Mouse (Mus musculus): Measurements from ENCODE around the gene Camk2n1. TPM values are rescaled to one million over a fixed set of nuclear protein-coding genes. Genes with fewer than 3 reads are reported as not detected.
"Not testable (repeated sequence)": the region's sequence is repeated elsewhere in the genome, so short reads cannot be mapped to it uniquely, and the experiment has no call there.

Camk2n1 gene
- polyA plus RNA-seq, 1 experiment from 2014 or later = 2.5 TPM

DNA sequence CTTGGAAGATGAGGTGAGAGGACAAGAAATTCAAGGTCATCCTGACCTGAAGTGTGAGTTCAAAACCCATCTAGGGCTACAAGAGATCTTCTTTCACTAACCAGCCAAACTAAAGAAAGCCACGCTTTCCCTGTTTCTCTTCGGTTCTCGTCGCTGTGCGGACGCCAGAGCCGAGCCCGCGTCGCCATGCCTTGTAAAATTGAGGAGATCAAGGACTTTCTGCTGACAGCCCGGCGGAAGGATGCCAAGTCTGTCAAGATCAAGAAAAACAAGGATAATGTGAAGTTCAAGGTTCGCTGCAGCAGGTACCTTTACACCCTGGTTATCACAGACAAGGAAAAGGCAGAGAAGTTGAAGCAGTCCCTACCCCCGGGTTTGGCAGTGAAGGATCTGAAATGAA, 28.5 kb upstream of the Camk2n1 start:
- not testable (repeated sequence) for H3K9me3 ChIP-seq; ATAC-seq (ENCODE audit: insufficient number of reproducible peaks, insufficient read depth, low FRiP score, low TSS enrichment); H3K4me3 ChIP-seq; H3K4me2 ChIP-seq (replicated peaks); H3K4me1 ChIP-seq; H3K36me3 ChIP-seq; H3K27ac ChIP-seq; H3K9ac ChIP-seq
- peaks cover 10% of the 10 kb centered on the region; the same call in 1 of the 2 replicates for H3K27me3 ChIP-seq
- WGBS = 87% methylated on average over 14 of the region's 14 CpGs

GRCm38 (mm10) chr4:138426778-138427705, 27.1 kb upstream of the Camk2n1 start:
- Histone ChIP-seq H3K27ac (no peak overlapping the region), H3K36me3 (no peaks in the 10 kb centered on the region), H3K9ac (no peak overlapping the region), H3K9me3 (no peaks in the 10 kb centered on the region), H3K27me3 (0 out of 2 replicates have a peak, but pooled peaks cover 5% of the 10 kb centered on the region), H3K4me3 (no peak overlapping the region), H3K4me2 (replicated peaks) (0 out of 2 replicates have a peak overlapping the region, but pooled peaks have one; percentile 1), H3K4me1 (no peaks in the 10 kb centered on the region)
- ATAC-seq (ENCODE audit: insufficient number of reproducible peaks, insufficient read depth, low FRiP score, low TSS enrichment) = no peak
- WGBS = 40% methylated on average over 22 of the region's 22 CpGs

- no peak overlapping the region for H3K27ac ChIP-seq
- H3K9me3 ChIP-seq = no peaks in the 10 kb centered on the region
- WGBS = 38% methylated on average over 3 of the region's 3 CpGs
- H3K4me3 ChIP-seq = no peak overlapping the region
- 0 out of 2 replicates have a peak, but pooled peaks cover 9% of the 10 kb centered on the region for H3K27me3 ChIP-seq
- ATAC-seq (ENCODE audit: insufficient number of reproducible peaks, insufficient read depth, low FRiP score, low TSS enrichment) = no peak
- H3K36me3 ChIP-seq = no peaks in the 10 kb centered on the region
- no peak overlapping the region for H3K9ac ChIP-seq
- H3K4me2 ChIP-seq (replicated peaks) = no peak overlapping the region
- H3K4me1 ChIP-seq = no peaks in the 10 kb centered on the region
These were observed 24.3 kb upstream of the Camk2n1 start for GRCm38 (mm10) chr4:138429778-138430177.

DNA sequence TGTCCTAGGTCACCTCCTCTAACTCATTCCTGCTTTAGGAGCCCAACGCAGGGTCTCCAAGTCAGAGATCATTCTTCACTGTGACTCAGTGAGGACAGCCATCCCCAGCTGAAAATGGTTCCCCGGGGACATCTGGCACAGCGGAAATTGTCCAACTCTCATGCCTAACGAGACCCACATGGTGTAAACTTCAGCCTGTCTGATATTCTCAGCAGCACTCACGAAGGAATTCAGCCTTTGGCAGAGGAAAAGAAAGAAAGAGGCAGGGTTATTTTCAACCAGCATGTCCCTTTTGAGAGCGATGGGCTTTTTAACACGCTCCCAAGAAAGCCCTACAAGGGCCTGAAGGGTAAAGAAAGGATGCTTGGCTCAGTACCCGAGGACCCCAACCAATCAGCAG, 22.8 kb upstream of the Camk2n1 start:
- Histone ChIP-seq H3K9ac (no peak overlapping the region), H3K27ac (no peak overlapping the region), H3K9me3 (no peaks in the 10 kb centered on the region), H3K4me3 (no peak overlapping the region), H3K36me3 (peaks cover 4% of the 10 kb centered on the region; the same call in 1 of the 2 replicates), H3K4me2 (replicated peaks) (no peak overlapping the region), H3K27me3 (0 out of 2 replicates have a peak, but pooled peaks cover 9% of the 10 kb centered on the region), H3K4me1 (peaks cover 7% of the 10 kb centered on the region)
- ATAC-seq (ENCODE audit: insufficient number of reproducible peaks, insufficient read depth, low FRiP score, low TSS enrichment) = no peak
- 38% methylated on average over 8 of the region's 8 CpGs for WGBS

- 1% methylated on average over 64 of the region's 64 CpGs for whole genome bisulfite sequencing
These were observed 19.5 kb upstream of the Camk2n1 start, which contains the start of gene Mul1 for GRCm38 (mm10) chr4:138434347-138435316. Gene Mul1, plus strand, starts transcription at chr4:138434671.

GRCm38 (mm10) chr4:138440062-138440461, 14.1 kb upstream of the Camk2n1 start:
- 68% methylated on average over 3 of the region's 3 CpGs for WGBS
- Histone ChIP-seq H3K4me3 (no peak overlapping the region), H3K9ac (no peak overlapping the region), H3K4me1 (peaks cover 6% of the 10 kb centered on the region), H3K4me2 (replicated peaks) (no peak overlapping the region), H3K27ac (no peak overlapping the region), H3K9me3 (no peaks in the 10 kb centered on the region), H3K27me3 (peaks cover 4% of the 10 kb centered on the region; the same call in 1 of the 2 replicates), H3K36me3 (peaks cover 55% of the 10 kb centered on the region)
- no peak for ATAC-seq (ENCODE audit: insufficient number of reproducible peaks, insufficient read depth, low FRiP score, low TSS enrichment)

More at GRCm38 (mm10) chr4:138434347-138435316, 19.5 kb upstream of the Camk2n1 start, which contains the start of gene Mul1:
- peaks cover 7% of the 10 kb centered on the region for H3K4me1 ChIP-seq
- H3K4me2 ChIP-seq (replicated peaks) = peak within 1 kb of the TSS; percentile 91
- H3K36me3 ChIP-seq = peaks cover 31% of the 10 kb centered on the region
- H3K9ac ChIP-seq = peak within 1 kb of the TSS; percentile 84
- no peaks in the 10 kb centered on the region for H3K9me3 ChIP-seq
- H3K27ac ChIP-seq = no peak within 1 kb of the TSS
- ATAC-seq (ENCODE audit: insufficient number of reproducible peaks, insufficient read depth, low FRiP score, low TSS enrichment) = peak; percentile 67
- peak within 1 kb of the TSS; percentile 89 for H3K4me3 ChIP-seq
- 0 out of 2 replicates have a peak, but pooled peaks cover 4% of the 10 kb centered on the region for H3K27me3 ChIP-seq

GRCm38 (mm10) chr4:138444941-138445340, 9.2 kb upstream of the Camk2n1 start:
- Histone ChIP-seq H3K4me2 (replicated peaks) (no peak overlapping the region), H3K4me3 (no peak overlapping the region), H3K27me3 (peaks cover 28% of the 10 kb centered on the region), H3K4me1 (no peaks in the 10 kb centered on the region), H3K9me3 (no peaks in the 10 kb centered on the region), H3K36me3 (peaks cover 21% of the 10 kb centered on the region), H3K27ac (no peak overlapping the region), H3K9ac (no peak overlapping the region)
- 11% methylated on average over 5 of the region's 5 CpGs for WGBS
- no peak for ATAC-seq (ENCODE audit: insufficient number of reproducible peaks, insufficient read depth, low FRiP score, low TSS enrichment)

GRCm38 (mm10) chr4:138446981-138447380, 7.1 kb upstream of the Camk2n1 start:
- H3K9me3 ChIP-seq = no peaks in the 10 kb centered on the region
- peaks cover 43% of the 10 kb centered on the region for H3K27me3 ChIP-seq
- peaks cover under 1% of the 10 kb centered on the region; the same call in 1 of the 2 replicates for H3K36me3 ChIP-seq
- WGBS = 24% methylated on average over 13 of the region's 13 CpGs
- H3K4me1 ChIP-seq = no peaks in the 10 kb centered on the region
- H3K9ac ChIP-seq = no peak overlapping the region
- no peak overlapping the region; the same call in 1 of the 2 replicates for H3K27ac ChIP-seq
- H3K4me3 ChIP-seq = no peak overlapping the region
- no peak overlapping the region for H3K4me2 ChIP-seq (replicated peaks)
- no peak for ATAC-seq (ENCODE audit: insufficient number of reproducible peaks, insufficient read depth, low FRiP score, low TSS enrichment)

DNA sequence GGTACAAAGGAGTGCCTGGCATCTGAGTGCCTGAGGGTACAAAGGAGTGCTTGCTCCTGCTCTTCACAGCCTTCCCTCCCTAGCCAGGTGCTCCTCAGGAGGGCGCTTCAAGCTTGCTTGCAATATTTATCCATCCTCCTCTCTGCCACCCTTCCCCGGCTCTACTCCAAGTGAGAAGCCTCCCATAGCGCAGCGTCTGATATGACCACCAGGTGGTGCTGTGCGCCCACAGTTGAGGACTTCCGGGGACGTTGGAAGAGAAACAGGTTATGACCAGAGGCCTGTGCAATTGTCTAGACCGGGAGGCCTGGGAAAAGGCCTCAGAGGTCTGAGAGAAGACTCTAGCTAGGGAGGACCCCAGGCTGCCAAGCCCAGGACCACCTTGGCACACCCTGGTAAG, 6.7 kb upstream of the Camk2n1 start:
- Histone ChIP-seq H3K9ac (no peak overlapping the region), H3K27me3 (peaks cover 47% of the 10 kb centered on the region), H3K36me3 (no peaks in the 10 kb centered on the region), H3K4me3 (no peak overlapping the region), H3K4me2 (replicated peaks) (no peak overlapping the region), H3K27ac (no peak overlapping the region), H3K4me1 (no peaks in the 10 kb centered on the region), H3K9me3 (no peaks in the 10 kb centered on the region)
- 1% methylated on average over 8 of the region's 8 CpGs for WGBS
- peak; percentile 47; the same call in 1 of the 2 replicates for ATAC-seq (ENCODE audit: insufficient number of reproducible peaks, insufficient read depth, low FRiP score, low TSS enrichment)

DNA sequence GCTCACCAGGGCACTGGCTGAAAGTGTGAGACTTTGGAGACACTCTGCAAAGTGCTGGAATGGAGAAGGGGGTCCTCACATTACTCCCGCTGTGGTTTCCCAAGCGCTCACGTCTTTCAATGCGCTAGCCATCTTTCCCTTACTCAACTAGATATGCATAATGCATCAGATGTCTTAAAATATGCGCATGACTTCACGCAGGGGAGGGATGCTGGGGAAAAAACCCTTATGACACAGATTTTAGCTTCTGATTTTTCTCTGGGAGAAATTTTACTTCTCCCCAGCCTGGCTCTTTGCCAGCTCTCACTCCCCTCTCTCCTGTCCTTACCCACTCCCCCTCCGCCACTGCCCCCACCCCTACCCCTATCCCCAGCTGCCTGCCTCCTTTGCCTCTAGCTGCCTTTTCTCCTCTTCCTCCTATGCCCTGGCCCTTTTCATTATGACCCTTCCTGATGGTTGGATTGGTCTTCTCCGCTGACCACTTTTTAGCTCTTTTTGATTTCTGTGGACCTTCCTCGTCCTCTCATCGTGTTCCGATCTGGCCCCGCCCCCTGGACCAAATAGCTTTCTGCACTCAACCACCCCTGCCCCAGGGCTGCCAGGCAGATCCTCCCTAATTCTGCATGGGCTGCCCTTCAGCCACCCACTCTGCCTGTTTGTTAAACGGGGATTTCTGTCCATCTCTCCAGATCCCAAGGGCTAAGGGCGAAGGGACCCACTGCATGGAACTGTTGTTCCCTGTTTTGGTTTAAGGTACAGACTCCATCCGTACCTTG, 6.1 kb upstream of the Camk2n1 start:
- peaks cover 54% of the 10 kb centered on the region for H3K27me3 ChIP-seq
- no peak for ATAC-seq (ENCODE audit: insufficient number of reproducible peaks, insufficient read depth, low FRiP score, low TSS enrichment)
- H3K27ac ChIP-seq = no peak overlapping the region

More for the DNA sequence above, 6.1 kb upstream of the Camk2n1 start:
- WGBS = 40% methylated on average over 15 of the region's 15 CpGs
- Histone ChIP-seq H3K4me2 (replicated peaks) (no peak overlapping the region), H3K36me3 (no peaks in the 10 kb centered on the region), H3K9ac (no peak overlapping the region), H3K9me3 (no peaks in the 10 kb centered on the region), H3K4me3 (no peak overlapping the region), H3K4me1 (no peaks in the 10 kb centered on the region)

Data from embryonic facial prominence, embryonic 12.5 days (tissue).